Mouse (Mus musculus): ENCODE results near the gene Acot9. TPM values are rescaled to one million over a fixed set of nuclear protein-coding genes. Genes with fewer than 3 reads are reported as not detected.

The Acot9 gene
- polyA plus RNA-seq (2014; fragmentation: Illumina TruSeq; extraction: RNeasy Lipid Tissue Mini Kit (QIAGEN cat#74804); ENCODE audit: low read depth, low replicate concordance), result 85.2 TPM

DNA sequence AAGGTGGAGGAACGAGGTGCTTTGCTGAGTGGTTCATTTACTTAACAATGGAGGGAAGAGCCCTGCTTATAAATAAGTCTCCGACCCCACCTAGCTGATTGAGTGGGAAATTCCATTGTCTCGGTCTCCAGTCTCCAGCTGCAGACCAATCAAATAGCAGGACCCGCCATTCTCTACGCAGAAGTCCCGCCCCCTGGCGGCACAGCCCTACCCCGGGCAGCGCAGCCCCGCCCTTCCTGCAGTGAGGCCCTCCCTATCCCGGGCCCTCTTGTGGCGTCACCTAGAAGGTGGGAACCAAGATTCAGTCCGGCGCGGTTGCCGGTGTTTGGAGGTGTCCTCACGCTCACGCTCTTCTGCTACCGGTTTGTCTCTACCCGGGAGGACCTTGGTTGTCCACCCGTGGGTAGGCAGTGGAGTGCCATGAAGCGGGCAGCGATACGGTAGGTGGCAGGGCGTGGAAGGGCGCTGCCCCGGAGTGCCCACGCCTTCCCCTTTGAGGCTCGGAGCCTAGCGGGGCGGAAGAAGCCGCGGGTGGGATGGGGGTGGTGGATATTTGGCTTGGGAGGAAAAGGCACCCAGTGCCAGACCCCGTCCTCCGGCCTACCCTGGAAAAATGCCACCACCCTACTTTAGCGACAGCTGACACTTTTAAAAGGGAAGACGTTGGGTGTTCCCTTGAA, at the start of gene Acot9:
Gene Acot9, plus strand, starts transcription at position 209 of the 680 bp plus-strand sequence.

DNA sequence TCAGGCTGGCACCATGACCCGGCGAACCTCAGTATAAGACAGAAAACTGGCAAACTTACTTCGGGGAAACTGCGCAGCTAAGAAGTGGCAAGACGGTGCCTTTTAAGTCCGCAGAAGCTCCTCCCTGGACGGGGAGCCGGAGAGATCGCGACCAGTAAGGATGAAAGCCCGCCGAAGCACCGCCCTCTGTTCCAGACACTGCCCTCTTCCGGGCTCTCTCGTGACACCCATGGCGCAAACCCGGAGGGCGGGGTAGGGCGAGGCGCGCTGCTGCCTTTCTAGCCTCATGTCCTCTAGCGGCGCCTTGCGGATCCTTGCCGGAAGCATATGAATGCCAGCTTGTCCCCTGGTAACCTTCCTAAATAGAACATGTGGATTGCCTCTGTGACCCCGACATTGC, 46.0 kb upstream of the Acot9 start, which contains the start of gene Sat1:
Gene Sat1, minus strand, starts transcription at position 179 of the 400 bp plus-strand sequence.

DNA sequence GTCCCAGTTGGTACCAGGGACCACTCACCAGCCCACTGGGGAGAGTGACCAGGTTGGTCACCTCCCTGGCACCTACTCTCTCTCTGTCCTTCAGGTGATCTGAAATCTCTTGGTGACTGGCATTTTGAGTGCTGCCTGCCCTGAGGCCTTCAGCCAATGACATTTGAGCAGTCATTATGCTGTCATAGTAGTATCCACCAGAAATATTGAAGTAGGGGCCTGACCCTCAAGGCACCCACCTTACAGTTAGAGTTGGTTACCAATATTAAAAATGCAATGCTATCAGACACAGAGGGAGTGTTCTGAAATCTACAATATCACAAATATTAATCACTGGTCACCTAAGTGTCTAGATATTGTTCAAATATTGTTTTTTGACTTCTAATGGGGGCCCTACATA, 78.4 kb downstream of the Acot9 start, which contains the start of gene Prdx4:
Gene Prdx4, minus strand, starts transcription at position 101 of the 400 bp plus-strand sequence.

Other genes with a start within 250 kb of the Acot9 start
- gene Magea5, start 199.3 kb upstream of the Acot9 start, polyA plus RNA-seq (2014; fragmentation: Illumina TruSeq; extraction: RNeasy Lipid Tissue Mini Kit (QIAGEN cat#74804); ENCODE audit: low read depth, low replicate concordance), result not detected
- not detected for gene Magea1, start 172.7 kb upstream of the Acot9 start, polyA plus RNA-seq (2014; fragmentation: Illumina TruSeq; extraction: RNeasy Lipid Tissue Mini Kit (QIAGEN cat#74804); ENCODE audit: low read depth, low replicate concordance)
- not detected for gene Magea2, start 168.8 kb upstream of the Acot9 start, polyA plus RNA-seq (2014; fragmentation: Illumina TruSeq; extraction: RNeasy Lipid Tissue Mini Kit (QIAGEN cat#74804); ENCODE audit: low read depth, low replicate concordance)
- gene Cldn34b2, start 134.0 kb upstream of the Acot9 start, polyA plus RNA-seq (2014; fragmentation: Illumina TruSeq; extraction: RNeasy Lipid Tissue Mini Kit (QIAGEN cat#74804); ENCODE audit: low read depth, low replicate concordance), result not detected
- 837 TPM for gene Sat1, start 46.0 kb upstream of the Acot9 start, polyA plus RNA-seq (2014; fragmentation: Illumina TruSeq; extraction: RNeasy Lipid Tissue Mini Kit (QIAGEN cat#74804); ENCODE audit: low read depth, low replicate concordance)
- gene Prdx4, start 78.3 kb downstream of the Acot9 start, polyA plus RNA-seq (2014; fragmentation: Illumina TruSeq; extraction: RNeasy Lipid Tissue Mini Kit (QIAGEN cat#74804); ENCODE audit: low read depth, low replicate concordance), result 69.6 TPM

All from sigmoid colon, adult 10 weeks (tissue).